Mouse (Mus musculus): Measurements from ENCODE around the gene Palmd.

Gene Palmd

DNA sequence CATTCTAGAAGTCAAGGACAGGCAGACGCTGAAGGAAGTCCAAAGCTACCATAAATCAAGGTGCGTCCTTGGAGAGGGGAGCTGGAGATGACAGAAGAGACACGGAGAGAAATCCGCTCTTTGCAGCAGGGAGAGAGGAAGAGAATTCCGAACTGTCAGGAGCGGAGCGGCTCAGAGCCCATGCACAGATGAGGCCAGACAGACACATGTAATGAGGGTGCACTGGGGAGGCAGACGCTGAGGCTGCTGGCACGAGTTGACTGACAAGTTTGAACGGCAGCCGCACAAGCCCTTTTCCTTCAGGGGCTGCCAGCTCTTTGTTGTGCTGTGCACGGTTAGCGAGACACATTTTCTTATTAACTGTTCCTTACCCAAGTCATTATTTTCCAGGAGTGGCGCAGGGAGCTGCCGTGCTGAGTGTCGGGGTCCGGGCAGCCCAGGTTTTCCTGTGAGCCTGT, at the start of gene Palmd:
Palmd (minus strand) TSS at position 448 of the 458 bp plus-strand sequence.
- DNase-seq (ENCODE audit: low spot score in 2 of 2), result no peak

DNA sequence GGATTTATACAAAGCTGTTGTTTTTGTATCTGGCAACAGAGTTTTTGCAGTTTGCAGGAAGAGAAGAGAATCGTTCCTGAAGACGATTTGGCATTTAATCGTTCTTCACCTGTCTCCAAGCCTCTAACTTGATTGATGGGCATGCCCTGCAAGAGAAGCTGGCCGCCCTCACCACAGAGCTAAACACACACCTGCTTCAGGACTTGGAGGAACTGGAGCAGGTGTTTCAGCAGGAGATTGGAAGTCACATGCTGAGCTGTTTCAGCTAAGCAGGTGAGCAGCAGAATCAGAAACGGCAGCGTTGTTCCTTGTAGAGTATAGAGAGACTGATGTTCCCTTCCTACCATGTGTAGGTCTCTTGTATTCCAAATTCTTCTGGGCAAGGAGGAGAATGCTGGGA, 41.4 kb upstream of the Palmd start:
- DNase-seq (ENCODE audit: low spot score in 2 of 2), result no peak

DNA sequence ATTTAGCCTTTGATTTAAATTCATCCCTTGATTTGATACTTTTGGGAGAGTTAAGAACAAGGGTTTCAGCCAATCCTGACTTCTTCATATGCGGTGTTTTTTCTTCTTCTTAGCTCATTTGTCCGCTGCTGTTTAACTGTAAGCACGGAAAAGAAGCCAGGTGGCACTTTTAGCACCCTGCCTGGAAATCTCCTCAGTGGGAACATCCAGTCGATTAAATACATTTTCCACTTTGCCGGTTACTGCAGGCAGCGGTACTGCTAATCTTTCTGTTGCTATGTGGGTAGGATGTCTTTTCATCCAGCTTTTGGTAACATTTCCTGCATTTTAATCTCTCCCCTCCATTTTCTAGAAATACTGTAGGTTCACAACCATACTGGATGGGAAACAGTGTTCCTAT, 38.6 kb upstream of the Palmd start:
- DNase-seq (ENCODE audit: low spot score in 2 of 2), result no peak

DNA sequence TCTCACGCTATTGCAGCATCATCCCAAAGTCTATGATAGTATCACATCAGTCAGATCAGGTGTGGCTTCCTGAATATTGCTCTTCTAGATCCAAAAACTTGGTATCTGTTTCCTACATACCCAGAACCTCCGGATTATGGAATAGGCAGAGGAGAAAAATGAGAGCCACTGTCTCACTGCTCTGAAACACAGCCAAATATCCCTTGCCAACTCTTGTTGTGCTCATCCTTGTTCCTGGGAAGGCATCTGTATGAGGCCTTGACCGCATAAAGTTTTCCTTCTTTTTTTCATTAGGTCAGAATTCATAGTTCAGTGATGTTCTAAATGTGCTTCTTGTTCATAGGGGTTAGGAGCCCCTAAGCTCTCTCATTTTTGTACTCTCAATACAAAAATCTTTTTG, 37.8 kb upstream of the Palmd start:
- no peak for DNase-seq (ENCODE audit: low spot score in 2 of 2)

DNA sequence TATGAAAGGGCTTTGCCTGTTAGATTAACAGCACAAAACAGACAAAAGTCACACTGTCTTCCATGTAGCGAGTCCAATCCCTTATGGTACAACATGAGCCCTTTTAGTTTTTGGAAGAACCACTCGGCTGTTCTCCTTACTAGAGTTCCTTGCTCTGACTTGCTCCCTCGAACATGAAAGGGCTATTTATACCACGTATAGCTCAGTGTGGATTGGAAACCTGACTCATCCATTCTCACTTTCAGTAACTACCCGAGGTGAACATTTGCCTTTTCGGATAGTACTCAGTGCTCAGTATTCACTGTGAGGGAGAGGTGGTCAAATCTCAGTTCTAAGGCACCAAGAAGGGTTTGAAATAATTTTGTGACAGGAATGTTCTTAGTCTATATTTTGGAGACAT, 34.6 kb upstream of the Palmd start:
- no peak for DNase-seq (ENCODE audit: low spot score in 2 of 2)

DNA sequence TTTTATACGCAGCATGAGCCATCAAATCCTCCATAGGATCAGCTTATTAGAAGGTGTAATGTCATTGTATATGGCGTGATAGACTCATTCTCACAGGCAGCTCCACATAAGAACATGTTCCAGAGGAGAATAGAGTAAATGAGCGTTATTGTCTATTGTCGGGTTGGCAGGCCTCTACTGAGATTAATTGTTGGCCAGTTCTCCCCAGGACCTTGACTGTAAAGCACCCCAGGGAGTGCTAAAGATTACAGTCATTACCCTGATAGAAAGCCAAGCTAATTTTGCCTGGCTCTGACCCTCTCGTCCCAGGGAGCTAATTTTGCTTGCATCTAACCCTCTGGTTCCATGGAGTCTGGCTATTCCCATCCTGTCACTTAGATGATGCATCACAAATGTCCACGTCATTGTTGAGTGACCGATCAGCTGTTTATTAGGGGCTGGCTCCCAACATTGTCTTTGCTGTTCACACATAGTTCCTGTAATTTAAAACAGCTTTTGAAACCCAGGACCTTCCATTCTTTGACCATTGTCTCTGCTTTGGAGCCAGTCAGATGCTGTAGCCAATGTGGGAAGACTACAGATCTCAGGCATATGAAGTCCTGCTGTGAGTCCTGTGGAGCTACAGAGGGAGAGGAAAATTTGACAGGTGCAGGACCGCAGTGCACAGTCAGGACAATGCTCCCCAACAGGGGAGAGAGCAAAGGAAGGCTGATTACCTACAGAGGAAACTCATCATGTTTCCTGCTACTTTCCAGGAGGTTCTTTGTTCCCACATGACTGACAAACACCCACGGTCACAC, 33.1 kb upstream of the Palmd start:
- no peak for DNase-seq (ENCODE audit: low spot score in 2 of 2)

DNA sequence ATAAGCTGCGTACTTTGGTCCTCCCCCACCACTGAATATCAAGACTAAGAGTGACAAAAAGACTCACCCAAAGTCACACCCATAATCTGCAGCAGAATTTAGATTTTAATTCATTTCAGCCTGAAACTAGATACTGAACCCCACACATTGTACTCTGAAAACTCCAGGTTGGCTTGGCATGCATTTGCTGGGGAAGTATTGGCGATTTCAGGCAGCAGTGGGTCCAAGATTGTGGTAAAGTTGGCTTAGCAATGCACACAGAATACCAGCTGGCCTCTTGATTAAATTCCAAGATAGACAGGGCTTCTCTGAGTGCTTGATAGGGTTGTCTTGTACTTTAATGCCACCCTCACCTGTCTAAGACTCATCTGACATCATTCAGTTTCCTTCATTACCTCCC, 24.2 kb upstream of the Palmd start:
- no peak for DNase-seq (ENCODE audit: low spot score in 2 of 2)

DNA sequence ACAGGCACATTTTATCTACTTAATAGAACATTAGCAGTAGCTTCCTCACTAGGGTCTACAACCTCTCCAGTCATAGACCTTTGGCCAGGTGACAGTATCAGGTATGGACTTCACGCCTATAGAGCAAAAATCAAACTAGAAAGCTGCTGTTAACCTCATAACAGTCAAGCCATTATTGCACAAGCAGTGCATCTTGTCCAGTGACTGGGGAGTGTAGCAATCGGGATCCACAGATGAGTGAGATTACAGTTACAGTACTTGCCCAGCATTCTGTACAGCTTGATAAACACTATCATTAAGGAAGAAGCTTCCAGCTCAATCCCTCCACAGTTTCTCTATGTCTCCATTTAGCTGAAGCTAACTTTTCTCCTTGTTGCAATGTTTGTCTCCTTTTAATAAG, 22.4 kb upstream of the Palmd start:
- DNase-seq (ENCODE audit: low spot score in 2 of 2), result no peak

DNA sequence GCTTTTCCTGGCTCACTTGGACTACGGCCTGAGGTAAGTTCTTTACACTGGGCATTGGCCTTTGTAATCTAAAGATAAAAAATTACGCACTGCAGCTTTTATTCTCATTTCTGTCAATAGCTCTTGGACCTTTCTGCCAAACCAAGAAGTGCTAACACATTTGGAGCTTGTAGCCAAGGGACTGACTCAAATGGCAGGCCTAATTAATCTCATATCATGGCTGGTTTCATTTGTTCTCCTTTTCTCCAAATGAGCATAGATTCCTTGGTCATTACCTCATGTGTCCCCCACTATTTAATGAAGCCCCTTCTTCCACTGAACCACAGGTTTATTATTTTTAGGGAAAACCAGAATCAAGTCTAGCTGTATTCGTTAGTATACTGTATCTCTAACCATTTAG, 19.4 kb upstream of the Palmd start:
- no peak for DNase-seq (ENCODE audit: low spot score in 2 of 2)

DNA sequence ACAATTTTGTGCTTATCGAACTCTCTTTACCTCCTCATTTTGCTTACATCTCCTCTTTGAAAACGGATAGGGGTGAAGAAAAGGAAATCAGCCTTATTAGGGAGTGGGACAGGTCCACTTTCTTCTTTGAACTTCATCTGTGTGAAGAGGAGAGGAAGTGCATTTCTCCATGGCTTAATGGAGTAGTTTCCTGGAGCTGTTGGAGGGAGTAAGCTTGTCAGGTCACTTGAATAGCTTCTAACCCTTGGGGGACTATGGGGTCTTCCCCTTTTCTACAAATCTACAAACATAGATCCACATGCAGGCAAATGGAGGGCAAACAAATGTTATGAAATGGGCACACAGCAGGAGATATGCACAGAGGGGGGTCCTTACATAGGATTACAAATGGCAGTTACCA, 17.7 kb upstream of the Palmd start:
- DNase-seq (ENCODE audit: low spot score in 2 of 2), result no peak

DNA sequence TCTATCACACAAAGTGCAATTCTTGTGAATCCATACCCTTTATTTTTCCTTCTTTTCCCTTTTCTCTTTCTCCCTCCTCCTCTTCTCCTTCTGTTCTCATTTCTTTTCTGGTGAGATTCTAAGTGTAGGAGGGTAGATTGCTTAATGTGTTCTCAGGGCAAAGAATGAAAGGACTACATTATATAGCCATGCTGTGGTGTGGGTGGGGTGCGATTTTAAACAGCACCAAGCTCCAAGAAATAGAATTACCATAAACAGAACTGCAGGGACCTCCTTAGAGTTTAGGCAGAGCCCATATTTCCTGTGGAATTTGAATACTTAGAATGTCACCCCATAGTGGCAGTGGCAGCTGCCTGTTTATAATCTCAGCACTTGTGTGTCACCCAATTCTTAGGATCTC, 17.0 kb upstream of the Palmd start:
- DNase-seq (ENCODE audit: low spot score in 2 of 2), result no peak

DNA sequence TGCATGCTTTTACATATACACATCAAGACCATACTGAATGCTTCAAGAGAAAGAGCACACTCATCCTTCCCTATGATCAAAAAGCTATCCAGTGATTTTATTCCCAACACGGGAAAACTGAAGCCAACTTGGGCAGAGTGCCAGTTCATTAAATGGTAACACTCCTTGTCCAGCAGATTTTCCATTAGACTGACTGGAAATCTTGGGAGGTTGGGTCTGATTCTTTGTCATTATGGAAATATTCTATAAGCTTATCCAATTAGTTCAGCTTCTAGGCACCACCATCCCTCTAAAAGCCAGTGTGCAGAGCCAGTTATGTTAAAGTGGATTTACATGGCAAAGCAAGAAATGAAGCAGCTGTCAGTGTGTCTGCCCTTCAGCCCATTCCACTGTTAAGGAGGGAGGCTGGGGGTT, 16.3 kb upstream of the Palmd start:
- DNase-seq (ENCODE audit: low spot score in 2 of 2), result no peak

DNA sequence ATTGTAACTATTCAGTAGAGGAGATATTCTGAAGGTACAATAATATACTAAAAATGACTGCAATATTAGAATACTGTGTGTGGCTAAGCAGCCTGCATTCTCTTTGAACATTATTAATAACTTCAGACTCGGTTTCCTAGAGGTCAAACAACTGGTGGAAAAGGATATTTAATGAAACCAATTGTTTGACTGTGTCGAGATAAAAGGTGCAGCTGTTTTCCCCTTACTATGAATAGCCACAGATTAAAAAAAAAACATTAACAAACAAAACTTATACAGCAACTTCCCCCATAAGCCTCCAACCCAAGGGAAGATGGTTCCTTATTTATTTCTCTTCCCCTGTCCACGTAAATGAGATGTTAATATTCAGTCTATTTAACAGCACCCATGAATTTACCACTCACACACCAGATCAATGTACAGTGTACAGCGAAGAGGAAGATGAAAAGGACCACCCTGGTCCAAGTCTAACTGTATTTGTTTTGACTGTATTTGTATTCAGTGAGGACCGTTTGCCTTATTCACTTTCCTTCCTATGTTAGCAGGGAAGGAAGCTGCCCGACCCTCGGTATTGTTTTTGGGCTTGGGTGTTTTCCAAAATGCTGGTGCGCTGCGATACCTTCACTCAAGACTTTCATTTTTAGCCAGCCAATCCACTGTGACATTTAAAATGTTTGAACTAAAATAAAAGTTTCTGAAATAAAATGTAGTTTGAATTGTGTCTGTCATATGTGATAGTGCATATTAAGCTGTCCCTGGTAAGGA, 13.2 kb upstream of the Palmd start:
- DNase-seq (ENCODE audit: low spot score in 2 of 2), result no peak

DNA sequence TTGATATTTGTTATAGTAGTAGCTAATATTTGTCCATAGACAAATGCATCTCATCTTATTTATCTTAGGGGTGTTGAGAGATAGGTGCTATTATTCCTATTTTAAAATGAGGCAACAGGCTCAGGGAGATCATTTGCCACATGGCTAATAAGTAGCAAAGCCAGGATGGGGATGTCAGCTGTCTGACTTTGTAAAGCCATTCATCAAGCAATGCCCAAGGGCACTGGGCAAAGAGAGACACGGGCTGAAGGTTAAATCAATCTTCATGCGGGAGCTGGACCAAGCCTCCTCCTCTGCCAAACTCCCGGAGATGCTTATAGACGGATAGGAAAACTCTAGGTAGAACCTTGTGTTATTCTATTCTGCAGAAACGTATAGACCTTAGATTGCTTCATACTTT, 999 bp upstream of the Palmd start:
- DNase-seq (ENCODE audit: low spot score in 2 of 2), result no peak

DNA sequence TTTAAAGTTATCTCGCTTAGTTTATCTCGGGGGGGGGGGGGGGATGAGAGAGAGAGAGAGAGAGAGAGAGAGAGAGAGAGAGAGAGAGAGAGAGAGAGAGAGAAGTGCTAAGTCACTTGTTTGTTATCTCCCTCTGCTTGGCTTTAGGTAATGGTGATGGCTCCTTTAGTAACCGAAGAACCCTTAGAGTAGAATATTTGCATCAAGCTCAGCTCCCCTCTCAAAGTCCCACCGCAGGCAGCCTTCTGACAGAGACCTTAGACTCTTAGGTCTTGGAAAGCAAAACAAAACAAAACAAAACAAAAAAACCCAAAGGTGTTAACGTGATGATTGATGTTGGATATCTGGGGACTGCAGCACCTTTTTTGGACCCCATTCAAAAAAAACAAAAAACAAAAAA, 216 bp upstream of the Palmd start:
- DNase-seq (ENCODE audit: low spot score in 2 of 2), result no peak

DNA sequence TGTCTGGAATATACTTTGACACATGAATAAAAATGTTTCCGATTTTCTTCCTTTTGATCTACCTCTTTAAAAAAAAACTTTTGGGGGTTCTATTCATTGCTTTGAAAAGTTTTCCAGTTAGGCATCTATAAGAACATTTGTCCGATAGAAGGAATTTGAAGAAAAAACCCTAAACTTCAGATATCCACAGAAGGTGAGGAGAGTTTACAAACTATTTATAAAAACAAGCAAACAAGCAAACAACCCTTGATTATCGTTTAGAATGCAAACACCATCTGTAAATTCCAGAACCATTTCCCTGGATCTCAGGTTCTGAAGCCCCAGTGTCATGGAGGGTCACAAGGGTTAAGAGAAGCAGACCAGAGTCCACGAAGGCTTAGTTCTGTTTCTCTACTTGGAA, 820 bp downstream of the Palmd start, which contains the start of gene 4930455H04Rik:
4930455H04Rik (plus strand) TSS at position 301 of the 400 bp plus-strand sequence.
- no peak for DNase-seq (ENCODE audit: low spot score in 2 of 2)

DNA sequence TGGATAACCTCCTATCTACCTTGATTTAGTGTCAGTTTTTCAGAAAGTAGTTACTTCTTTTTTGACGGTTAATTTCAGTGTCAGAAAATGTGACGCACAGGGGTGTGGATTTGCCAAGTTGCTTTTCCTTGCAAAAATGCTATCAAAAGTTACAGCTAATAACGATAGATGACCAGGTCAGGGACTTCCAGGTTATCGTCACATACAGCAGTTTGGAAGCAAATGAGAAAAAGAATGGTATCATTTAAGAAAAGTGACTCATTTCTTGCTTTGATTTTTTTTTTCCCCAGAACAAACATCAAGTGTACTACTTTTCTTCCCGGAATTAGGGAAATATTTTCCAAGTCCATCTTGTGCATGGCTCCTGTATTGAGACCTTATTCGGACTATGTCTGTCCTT, 1.4 kb downstream of the Palmd start:
- no peak for DNase-seq (ENCODE audit: low spot score in 2 of 2)

DNA sequence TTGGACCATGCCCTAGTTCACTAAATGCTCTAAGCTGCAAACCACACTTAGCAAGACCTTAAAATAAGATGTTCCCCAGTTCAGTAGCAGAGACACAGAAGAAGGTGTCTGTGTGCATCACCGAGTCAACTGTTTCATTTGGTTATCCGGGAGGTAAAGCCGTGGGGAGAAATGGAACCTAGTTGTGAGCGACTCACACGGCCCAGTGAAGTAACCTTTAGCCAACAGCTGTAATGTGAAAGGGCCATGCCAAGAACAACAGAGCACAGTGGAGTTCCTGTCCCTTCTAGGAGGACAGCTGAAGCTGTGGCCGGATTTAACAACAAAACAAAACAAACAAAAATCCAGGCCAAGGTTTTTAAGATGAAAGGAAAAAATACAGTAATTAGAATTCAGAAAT, 2.0 kb downstream of the Palmd start:
- DNase-seq (ENCODE audit: low spot score in 2 of 2), result no peak

DNA sequence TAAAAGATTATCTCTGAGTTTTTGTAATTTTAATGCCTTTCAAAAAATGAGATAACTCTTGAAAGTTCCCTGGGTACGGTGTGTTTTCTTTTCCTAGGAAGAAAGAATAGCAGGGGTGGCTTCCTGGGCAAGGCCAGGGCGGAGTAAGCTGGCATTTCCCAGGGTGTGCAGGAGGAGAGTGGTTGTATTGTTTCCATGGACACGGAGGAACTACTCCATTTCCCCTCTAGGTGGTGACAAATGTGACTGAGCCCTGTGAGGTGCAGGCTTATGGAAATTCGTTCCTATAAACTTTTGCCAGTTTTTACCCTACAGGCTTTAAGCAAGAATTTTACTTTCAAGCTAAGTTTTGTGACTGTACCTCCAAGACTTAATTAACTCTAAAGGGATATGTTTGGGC, 2.6 kb downstream of the Palmd start:
- DNase-seq (ENCODE audit: low spot score in 2 of 2), result no peak

DNA sequence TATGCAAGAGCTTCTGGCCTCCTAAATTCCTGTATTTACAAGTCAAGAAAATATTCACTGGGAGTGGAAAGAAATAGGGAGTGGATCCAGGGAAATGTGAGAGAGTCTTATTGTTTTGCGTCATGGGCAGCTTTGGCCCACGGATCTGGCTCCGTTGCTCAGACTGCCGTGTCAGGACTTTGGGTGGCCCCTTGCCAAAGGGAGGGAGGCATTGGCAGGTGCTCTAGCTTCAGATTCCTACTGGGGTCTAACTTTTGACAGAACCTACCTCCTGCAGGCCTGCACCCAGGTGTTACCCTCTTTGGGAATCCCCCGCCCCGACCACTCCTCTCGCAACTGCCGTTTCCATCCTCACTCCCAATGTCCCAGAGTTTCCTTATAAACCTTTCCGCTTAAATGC, 4.4 kb downstream of the Palmd start:
- no peak for DNase-seq (ENCODE audit: low spot score in 2 of 2)

DNA sequence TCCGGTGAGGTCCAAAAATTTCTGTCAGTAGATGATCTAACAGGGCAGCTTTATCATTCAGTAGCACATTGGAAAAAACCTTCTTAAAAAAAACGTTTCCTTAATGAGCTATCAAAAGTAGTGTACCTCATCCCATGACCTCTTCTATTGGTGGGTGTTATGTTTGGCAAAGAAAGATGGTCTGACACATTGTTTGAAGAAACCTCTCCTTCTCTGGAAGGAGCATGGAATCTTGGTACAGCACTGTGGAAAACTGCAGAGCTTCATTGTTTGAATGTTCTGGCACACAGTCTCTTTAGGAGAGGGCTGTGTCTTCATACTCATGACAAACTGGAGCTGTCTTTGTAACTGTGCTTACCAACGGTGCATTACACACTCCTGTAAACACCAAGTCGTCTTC, 5.6 kb downstream of the Palmd start:
- no peak for DNase-seq (ENCODE audit: low spot score in 2 of 2)

DNA sequence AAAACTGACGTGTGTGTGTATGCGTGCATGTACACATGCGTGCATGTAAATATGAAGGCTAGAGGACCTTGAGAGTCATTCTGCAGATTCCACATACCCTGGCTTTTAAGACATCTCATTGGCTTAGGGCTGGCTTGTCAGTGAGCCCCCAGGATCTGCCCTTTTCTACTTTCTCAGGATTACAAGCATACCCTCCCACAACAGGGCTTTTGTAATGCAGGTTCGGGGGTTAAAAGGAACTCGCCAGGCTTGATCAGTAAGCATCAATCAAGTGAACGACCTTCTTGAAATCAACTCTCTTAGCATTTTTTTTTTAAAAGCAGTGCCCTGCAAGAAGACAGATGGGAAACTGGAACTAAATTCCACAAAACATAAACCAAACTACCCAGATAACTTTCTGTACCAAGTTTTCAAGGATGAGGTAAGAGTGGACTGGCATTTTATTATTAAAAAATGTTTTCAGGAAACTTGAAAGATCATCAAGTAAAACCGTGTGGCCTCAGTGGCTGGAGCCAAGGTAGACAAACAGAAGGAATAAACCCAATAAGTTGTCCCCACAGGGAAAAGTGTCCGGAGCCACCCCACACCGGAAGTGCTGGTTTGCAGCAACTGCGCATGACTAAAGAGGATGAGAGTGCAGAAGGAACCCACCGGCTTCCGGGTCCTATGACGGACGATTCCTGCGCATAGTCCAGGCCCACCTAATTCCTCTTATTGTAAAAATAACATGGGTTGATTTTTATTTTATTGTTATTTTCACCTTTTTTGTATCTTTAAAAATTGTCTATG, 7.2 kb downstream of the Palmd start:
- no peak for DNase-seq (ENCODE audit: low spot score in 2 of 2)
